Mouse (Mus musculus) central nervous system, embryonic 14 days (tissue): ENCODE measurements around the gene Txlna. TPM values are rescaled to one million over a fixed set of nuclear protein-coding genes. Genes with fewer than 3 reads are reported as not detected.

ENCODE experiments used
- polyA plus RNA-seq: library from polyadenylated mRNA; depleted of rRNA; stranded (reverse); fragments of >200 nt; gene quantifications from 2 replicates; pipeline ENCODE4 v1.2.3, GENCODE M21; 2012; rRNA removed

The Txlna gene
- 60.4 and 65.8 TPM in 2 replicates for polyA plus RNA-seq

DNA sequence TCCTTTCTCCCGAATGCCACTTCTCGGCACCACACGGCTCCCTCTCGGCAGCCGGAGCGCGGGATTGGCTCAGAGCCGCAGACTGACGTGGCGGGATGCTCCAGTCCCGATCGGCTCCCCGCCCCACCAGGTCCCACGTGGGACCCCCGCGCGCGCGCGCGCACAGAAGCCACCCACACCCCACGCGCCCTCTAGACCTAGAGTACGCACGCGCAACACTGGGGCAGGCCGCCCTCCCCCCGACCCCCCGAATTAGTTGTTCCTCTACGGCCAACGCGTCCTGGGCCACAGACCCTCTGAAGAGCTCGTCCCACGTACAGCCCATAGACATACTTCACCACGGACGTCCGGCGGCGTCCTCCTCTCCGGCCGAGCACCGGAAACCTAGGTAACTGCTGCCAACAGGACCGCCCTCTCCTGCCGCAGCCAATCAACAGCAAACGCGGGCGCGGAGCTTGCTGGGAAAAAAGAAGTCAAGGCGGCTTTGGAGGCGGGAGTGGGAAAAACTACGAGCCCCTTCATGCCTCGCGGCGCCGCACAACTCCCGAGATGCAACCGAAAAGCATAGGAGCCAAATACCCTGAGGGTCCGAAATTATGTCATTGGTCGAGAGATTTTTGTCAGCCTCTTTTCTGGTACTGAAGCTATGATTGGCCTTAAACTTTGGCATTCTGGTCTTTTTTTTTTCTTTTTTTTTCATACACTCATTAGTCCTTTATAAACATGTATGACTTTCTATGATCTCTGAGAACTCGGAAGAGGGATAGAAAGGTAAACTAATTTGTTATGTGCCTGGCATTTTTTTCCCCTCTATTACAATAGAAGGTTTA is at the start of gene Txlna:
Gene Txlna, minus strand, starts transcription at position 428 of the 830 bp plus-strand sequence.

GRCm38 (mm10) chr4:129672083-129672877 is 31.4 kb upstream of the Txlna start, which contains the start of gene Kpna6:
Gene Kpna6 (minus strand): TSS chr4:129672767.

GRCm38 (mm10) chr4:129623681-129624091 is 17.2 kb downstream of the Txlna start, which contains the start of gene Ccdc28b:
Gene Ccdc28b (minus strand): TSS chr4:129623947.

DNA sequence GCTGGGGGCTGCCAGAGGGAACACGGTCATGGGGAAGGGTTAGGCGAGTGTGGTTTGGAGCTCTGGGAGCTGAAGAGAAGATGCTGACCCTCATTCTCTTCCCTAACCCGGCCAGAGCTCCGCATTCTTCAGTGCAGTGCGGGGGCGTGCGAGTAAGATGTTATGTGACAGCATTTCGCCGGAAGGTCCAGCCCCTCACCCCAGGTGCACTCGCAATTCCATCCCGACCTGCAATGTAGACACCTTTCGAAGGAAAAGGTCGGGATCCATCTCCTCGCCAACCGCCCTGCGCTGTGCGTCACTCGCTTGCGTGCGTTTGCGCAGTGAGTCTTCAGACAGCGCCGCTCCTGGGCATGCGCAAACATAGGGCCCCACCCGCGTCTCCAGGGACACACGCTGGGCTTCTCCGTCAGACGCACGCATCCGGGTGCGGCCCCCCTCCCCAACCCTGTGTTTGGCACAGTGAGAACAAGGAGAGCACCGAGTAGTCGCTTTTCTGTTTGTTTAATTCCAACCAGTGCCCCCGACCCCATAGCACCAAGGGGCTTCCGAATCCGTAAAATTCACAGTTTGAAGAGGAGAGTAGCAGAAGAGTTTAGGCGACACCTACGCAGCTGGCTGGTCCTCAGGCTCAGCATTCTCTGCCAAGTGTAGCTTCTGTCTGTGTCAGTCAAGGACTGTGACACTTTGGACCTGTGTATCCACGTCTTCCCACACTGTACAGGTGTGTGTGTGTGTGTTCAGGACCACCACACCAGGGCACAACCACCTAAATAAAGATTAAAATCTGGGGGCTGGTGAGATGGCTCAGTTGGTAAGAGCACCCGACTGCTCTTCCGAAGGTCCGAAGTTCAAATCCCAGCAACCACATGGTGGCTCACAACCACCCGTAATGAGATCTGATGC is 21.8 kb downstream of the Txlna start, which contains the start of gene Iqcc:
Gene Iqcc, minus strand, starts transcription at position 314 of the 906 bp plus-strand sequence.

DNA sequence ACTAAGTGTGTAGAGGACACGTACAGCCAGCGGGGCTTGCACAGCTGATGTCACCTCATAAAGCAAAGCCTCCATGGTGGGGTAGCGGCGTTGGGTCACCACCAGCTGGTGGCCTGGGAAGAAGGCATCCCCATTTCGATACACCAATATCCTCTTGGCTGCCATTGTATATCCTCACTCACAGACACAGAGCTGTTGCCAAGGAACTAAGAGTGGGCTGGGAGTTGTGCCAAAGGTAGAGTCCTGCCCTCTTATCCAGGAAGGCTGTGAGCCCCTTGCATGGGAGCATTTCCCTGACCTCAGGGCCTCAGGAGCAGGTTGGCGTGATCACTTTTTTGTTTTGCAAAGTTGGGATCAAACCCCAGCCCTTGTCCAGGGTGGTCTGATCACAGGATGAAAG is 26.8 kb downstream of the Txlna start, which contains the start of gene Dcdc2b:
Gene Dcdc2b, minus strand, starts transcription at position 165 of the 400 bp plus-strand sequence.

DNA sequence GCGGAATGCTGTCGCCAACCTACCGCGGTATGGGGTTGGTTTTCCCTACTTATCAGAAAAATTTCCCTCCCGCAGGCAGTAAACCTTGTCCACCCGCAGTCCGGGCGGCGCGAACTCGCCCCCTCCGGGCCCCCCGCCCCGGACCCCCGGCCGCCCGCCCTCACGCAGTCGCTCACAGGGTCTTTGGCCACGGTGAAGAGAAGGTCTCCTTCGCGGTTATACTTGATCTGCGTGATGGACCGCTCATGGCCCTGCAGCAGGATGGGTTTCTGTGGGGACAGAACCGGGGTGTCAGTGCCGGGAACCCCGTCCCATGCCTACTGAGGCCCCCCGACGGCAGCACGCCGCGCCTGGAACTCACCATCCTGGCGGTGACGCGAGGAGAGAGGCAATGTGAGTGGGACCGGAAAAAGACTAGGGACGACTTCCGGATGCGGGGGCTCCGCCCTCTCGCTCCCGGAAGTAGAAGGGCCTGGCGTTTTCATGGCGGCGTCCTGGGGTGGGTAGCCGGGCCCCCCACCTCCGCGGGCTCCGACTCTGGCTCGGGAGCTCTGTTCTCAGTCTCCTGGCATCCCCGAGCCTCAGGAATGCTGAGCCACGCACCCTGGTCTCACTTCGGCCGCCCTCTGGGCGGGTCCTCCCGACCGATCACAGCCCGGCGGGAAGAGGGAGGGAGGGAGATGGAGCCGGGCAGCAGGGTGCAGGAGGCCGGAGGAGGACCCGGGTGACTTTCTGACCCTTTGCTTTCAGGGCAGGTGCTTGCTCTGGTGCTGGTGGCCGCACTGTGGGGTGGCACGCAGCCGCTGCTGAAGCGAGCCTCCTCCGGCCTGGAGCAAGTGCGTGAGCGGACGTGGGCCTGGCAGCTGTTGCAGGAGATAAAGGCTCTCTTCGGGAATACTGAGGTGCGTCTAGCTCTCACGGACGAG is 40.4 kb downstream of the Txlna start, which contains the start of the genes Eif3i and Tmem234:
Gene Eif3i, minus strand, starts transcription at position 416 of the 926 bp plus-strand sequence.
Gene Tmem234, plus strand, starts transcription at position 436 of the 926 bp plus-strand sequence.

DNA sequence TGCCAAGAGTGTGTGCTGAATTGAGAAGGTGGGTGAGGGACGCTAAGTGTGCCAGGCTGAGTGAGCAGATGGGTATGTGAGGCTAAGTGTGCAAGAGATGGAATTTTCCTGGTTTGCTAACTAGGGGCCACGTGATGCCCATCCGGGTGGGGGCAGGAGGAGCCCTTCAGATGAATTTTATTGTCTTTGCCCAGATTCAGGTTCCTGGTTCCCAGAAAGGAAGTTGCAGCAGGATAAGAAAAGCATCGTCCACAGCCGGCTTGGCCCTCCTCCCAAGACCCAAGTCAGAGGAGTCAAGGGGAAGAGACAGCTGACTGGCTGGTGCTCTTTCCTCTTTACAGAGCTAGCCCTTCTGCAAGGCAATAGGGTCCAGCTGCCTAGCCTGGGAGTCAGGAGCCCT is 62.4 kb downstream of the Txlna start, which contains the start of gene Fam167b:
Gene Fam167b, minus strand, starts transcription at position 84 of the 400 bp plus-strand sequence.

Other genes with a start within 250 kb of the Txlna start
- gene Zbtb8b, start 200.2 kb downstream of the Txlna start, polyA plus RNA-seq: 5.6 and 6.8 TPM in 2 replicates
- gene Bsdc1, start 179.5 kb downstream of the Txlna start, polyA plus RNA-seq: 28.6 and 30.8 TPM in 2 replicates
- gene Tssk3, start 150.0 kb downstream of the Txlna start, polyA plus RNA-seq: 0.14 and 0.18 TPM in 2 replicates
- gene Fam229a, start 149.9 kb downstream of the Txlna start, polyA plus RNA-seq: 0.26 TPM in 1 of 2 replicates, not detected in the other
- 1,353 and 1,492 TPM in 2 replicates for gene Marcksl1, start 127.5 kb downstream of the Txlna start, polyA plus RNA-seq
- gene Hdac1, start 98.4 kb downstream of the Txlna start, polyA plus RNA-seq: 147 and 152 TPM in 2 replicates
- gene Lck, start 67.4 kb downstream of the Txlna start, polyA plus RNA-seq: 9.5 TPM in 2 replicates
- 0.92 and 2.0 TPM in 2 replicates for gene Fam167b, start 62.5 kb downstream of the Txlna start, polyA plus RNA-seq
- gene Eif3i, start 40.4 kb downstream of the Txlna start, polyA plus RNA-seq: 314 and 322 TPM in 2 replicates
- gene Tmem234, start 40.4 kb downstream of the Txlna start, polyA plus RNA-seq: 153 and 164 TPM in 2 replicates
- gene Dcdc2b, start 26.8 kb downstream of the Txlna start, polyA plus RNA-seq: 5.1 and 5.3 TPM in 2 replicates
- gene Iqcc, start 22.0 kb downstream of the Txlna start, polyA plus RNA-seq: 34.5 and 37.2 TPM in 2 replicates
- 126 TPM in 2 replicates for gene Ccdc28b, start 17.1 kb downstream of the Txlna start, polyA plus RNA-seq
- 35.8 and 38.3 TPM in 2 replicates for gene Kpna6, start 31.7 kb upstream of the Txlna start, polyA plus RNA-seq
- 52.7 and 53.0 TPM in 2 replicates for gene Tmem39b, start 55.8 kb upstream of the Txlna start, polyA plus RNA-seq
- 97.4 and 97.6 TPM in 2 replicates for gene Khdrbs1, start 101.2 kb upstream of the Txlna start, polyA plus RNA-seq
- gene Ptp4a2, start 170.2 kb upstream of the Txlna start, polyA plus RNA-seq: 87.5 and 88.2 TPM in 2 replicates